Mouse (Mus musculus): ENCODE results near the gene Sult5a1. TPM values are rescaled to one million over a fixed set of nuclear protein-coding genes. Genes with fewer than 3 reads are reported as not detected.

Gene Sult5a1
- total and polyA plus RNA-seq, 2 experiments: 29.8 to 154 TPM

GRCm38 (mm10) chr8:123156070-123156773, 1.9 kb downstream of the Sult5a1 start:
- no peaks in the 10 kb centered on the region for H3K79me2 ChIP-seq (ENCODE audit: control insufficient read depth, insufficient read depth, low read length)
- no peak overlapping the region for H3K27ac ChIP-seq (replicated peaks; ENCODE audit: insufficient read depth, low read depth, low read length)
- TF ChIP-seq POLR2A (IDR thresholded peaks at IDR 0.05; ENCODE audit: extremely low read depth, insufficient read depth, low read length): no peak
- DNase-seq (ENCODE audit: extremely low read depth, low read depth, low spot score): peak; percentile 33
- H3K4me1 ChIP-seq (ENCODE audit: control insufficient read depth, insufficient read depth, low read length): peaks cover 13% of the 10 kb centered on the region
- H3K9ac ChIP-seq (ENCODE audit: low read depth, low read length): no peak overlapping the region
- H3K4me3 ChIP-seq (ENCODE audit: insufficient read depth, low read depth, low read length): no peak overlapping the region
- H3K36me3 ChIP-seq (ENCODE audit: control insufficient read depth, insufficient read depth, low read length): no peaks in the 10 kb centered on the region
- 98% methylated on average over 9 of the region's 9 CpGs for WGBS
- no peaks in the 10 kb centered on the region for H3K27me3 ChIP-seq (ENCODE audit: control insufficient read depth, insufficient read depth, low read length)

- Histone ChIP-seq H3K4me1 (ENCODE audit: control insufficient read depth, insufficient read depth, low read length) (peaks cover 13% of the 10 kb centered on the region), H3K4me3 (ENCODE audit: insufficient read depth, low read depth, low read length) (no peak overlapping the region), H3K36me3 (ENCODE audit: control insufficient read depth, insufficient read depth, low read length) (no peaks in the 10 kb centered on the region), H3K27ac (replicated peaks; ENCODE audit: insufficient read depth, low read depth, low read length) (no peak overlapping the region), H3K79me2 (ENCODE audit: control insufficient read depth, insufficient read depth, low read length) (no peaks in the 10 kb centered on the region), H3K9ac (ENCODE audit: low read depth, low read length) (no peak overlapping the region), H3K27me3 (ENCODE audit: control insufficient read depth, insufficient read depth, low read length) (no peaks in the 10 kb centered on the region)
- 88% methylated on average over 5 of the region's 5 CpGs for WGBS
- TF ChIP-seq CTCF (IDR thresholded peaks at IDR 0.05; ENCODE audit: low read depth, low read length): peak; percentile 42
- TF ChIP-seq POLR2A (IDR thresholded peaks at IDR 0.05; ENCODE audit: extremely low read depth, insufficient read depth, low read length): no peak
- DNase-seq (ENCODE audit: extremely low read depth, low read depth, low spot score): no peak
Measured at GRCm38 (mm10) chr8:123155177-123155576, 2.9 kb downstream of the Sult5a1 start.

GRCm38 (mm10) chr8:123150737-123151171, 7.4 kb downstream of the Sult5a1 start:
- Histone ChIP-seq H3K4me1 (ENCODE audit: control insufficient read depth, insufficient read depth, low read length) (no peaks in the 10 kb centered on the region; the same call in 1 of the 2 replicates), H3K36me3 (ENCODE audit: control insufficient read depth, insufficient read depth, low read length) (no peaks in the 10 kb centered on the region), H3K27ac (replicated peaks; ENCODE audit: insufficient read depth, low read depth, low read length) (no peak overlapping the region), H3K4me3 (ENCODE audit: insufficient read depth, low read depth, low read length) (no peak overlapping the region), H3K27me3 (ENCODE audit: control insufficient read depth, insufficient read depth, low read length) (no peaks in the 10 kb centered on the region), H3K79me2 (ENCODE audit: control insufficient read depth, insufficient read depth, low read length) (no peaks in the 10 kb centered on the region), H3K9ac (ENCODE audit: low read depth, low read length) (no peak overlapping the region)
- TF ChIP-seq CTCF (IDR thresholded peaks at IDR 0.05; ENCODE audit: low read depth, low read length): no peak
- TF ChIP-seq POLR2A (IDR thresholded peaks at IDR 0.05; ENCODE audit: extremely low read depth, insufficient read depth, low read length): no peak
- 66% methylated on average over 9 of the region's 9 CpGs for WGBS
- no peak for DNase-seq (ENCODE audit: extremely low read depth, low read depth, low spot score)

DNA sequence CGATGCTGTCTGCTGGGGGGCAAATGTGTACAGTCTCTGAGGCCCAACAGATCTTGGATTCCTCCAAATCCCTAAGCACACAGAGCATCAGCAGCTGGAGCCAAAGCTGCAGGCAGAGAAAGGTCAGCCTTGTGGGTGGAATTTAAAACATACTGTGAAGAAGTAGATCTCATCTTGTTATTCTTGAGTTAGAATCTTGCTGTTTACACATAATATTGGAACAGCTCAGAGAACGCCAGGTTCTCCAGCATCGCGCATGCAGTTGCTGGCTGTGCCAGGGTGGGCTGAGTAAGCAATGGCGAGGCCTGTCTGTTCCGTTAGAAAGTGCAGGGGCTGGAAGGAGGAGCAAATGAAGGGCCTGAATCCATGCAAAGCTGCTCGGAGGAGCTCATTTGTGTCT, 11.7 kb downstream of the Sult5a1 start:
- Histone ChIP-seq H3K4me3 (ENCODE audit: insufficient read depth, low read depth, low read length) (no peak overlapping the region), H3K27me3 (ENCODE audit: control insufficient read depth, insufficient read depth, low read length) (no peaks in the 10 kb centered on the region), H3K36me3 (ENCODE audit: control insufficient read depth, insufficient read depth, low read length) (no peaks in the 10 kb centered on the region), H3K79me2 (ENCODE audit: control insufficient read depth, insufficient read depth, low read length) (no peaks in the 10 kb centered on the region), H3K4me1 (ENCODE audit: control insufficient read depth, insufficient read depth, low read length) (no peaks in the 10 kb centered on the region; the same call in 1 of the 2 replicates), H3K9ac (ENCODE audit: low read depth, low read length) (no peak overlapping the region), H3K27ac (replicated peaks; ENCODE audit: insufficient read depth, low read depth, low read length) (no peak overlapping the region)
- TF ChIP-seq POLR2A (IDR thresholded peaks at IDR 0.05; ENCODE audit: extremely low read depth, insufficient read depth, low read length) (no peak), CTCF (IDR thresholded peaks at IDR 0.05; ENCODE audit: low read depth, low read length) (no peak)
- DNase-seq (ENCODE audit: extremely low read depth, low read depth, low spot score): no peak
- WGBS: 86% methylated on average over 7 of the region's 7 CpGs

GRCm38 (mm10) chr8:123145279-123145678, 12.8 kb downstream of the Sult5a1 start:
- WGBS: 53% methylated on average over 6 of the region's 6 CpGs
- Histone ChIP-seq H3K4me1 (ENCODE audit: control insufficient read depth, insufficient read depth, low read length) (no peaks in the 10 kb centered on the region), H3K36me3 (ENCODE audit: control insufficient read depth, insufficient read depth, low read length) (no peaks in the 10 kb centered on the region), H3K9ac (ENCODE audit: low read depth, low read length) (no peak overlapping the region), H3K27me3 (ENCODE audit: control insufficient read depth, insufficient read depth, low read length) (no peaks in the 10 kb centered on the region), H3K4me3 (ENCODE audit: insufficient read depth, low read depth, low read length) (no peak overlapping the region), H3K79me2 (ENCODE audit: control insufficient read depth, insufficient read depth, low read length) (no peaks in the 10 kb centered on the region), H3K27ac (replicated peaks; ENCODE audit: insufficient read depth, low read depth, low read length) (no peak overlapping the region)
- TF ChIP-seq CTCF (IDR thresholded peaks at IDR 0.05; ENCODE audit: low read depth, low read length) (peak; percentile 62), POLR2A (IDR thresholded peaks at IDR 0.05; ENCODE audit: extremely low read depth, insufficient read depth, low read length) (no peak)
- DNase-seq (ENCODE audit: extremely low read depth, low read depth, low spot score): peak; percentile 55

DNA sequence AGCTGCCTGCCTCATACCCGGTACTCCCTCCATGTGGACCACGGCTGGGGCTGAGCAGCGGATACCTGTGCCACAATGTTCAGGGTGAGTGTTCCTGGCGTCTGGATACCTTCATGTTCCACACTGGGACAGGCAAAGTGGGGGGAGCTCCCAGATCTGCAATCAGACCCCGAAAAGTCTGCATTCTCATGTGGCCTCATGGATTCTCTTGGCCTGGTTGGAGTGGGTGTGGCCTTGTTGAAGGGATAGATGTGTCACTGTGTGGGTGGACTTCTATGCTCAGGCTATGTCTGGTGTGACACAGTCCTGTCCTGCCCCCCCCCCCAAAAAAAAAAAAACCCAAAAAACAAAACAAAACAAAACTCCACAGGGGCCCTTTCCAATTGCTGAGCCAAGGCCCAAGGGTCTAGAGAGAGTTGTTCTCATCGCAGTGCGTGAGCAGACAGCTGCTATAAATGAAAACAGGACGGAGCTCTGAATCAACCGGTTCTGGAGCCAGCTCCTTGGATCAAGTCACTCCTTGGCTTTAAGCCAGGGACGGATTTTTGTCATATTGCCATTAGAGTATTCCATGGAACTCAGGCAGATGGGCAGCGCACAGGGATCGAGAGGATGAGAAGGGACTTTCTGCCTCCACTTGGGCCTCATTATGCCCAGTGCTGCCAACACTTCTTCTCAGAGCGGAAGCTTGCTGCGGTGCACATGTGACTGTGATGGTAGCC, 16.2 kb downstream of the Sult5a1 start:
- Histone ChIP-seq H3K9ac (ENCODE audit: low read depth, low read length) (no peak overlapping the region), H3K79me2 (ENCODE audit: control insufficient read depth, insufficient read depth, low read length) (no peaks in the 10 kb centered on the region), H3K4me1 (ENCODE audit: control insufficient read depth, insufficient read depth, low read length) (no peaks in the 10 kb centered on the region), H3K27me3 (ENCODE audit: control insufficient read depth, insufficient read depth, low read length) (no peaks in the 10 kb centered on the region), H3K36me3 (ENCODE audit: control insufficient read depth, insufficient read depth, low read length) (no peaks in the 10 kb centered on the region), H3K27ac (replicated peaks; ENCODE audit: insufficient read depth, low read depth, low read length) (no peak overlapping the region), H3K4me3 (ENCODE audit: insufficient read depth, low read depth, low read length) (no peak overlapping the region)
- DNase-seq (ENCODE audit: extremely low read depth, low read depth, low spot score): peak; percentile 62
- no peak for TF ChIP-seq POLR2A (IDR thresholded peaks at IDR 0.05; ENCODE audit: extremely low read depth, insufficient read depth, low read length)
- TF ChIP-seq CTCF (IDR thresholded peaks at IDR 0.05; ENCODE audit: low read depth, low read length): no peak
- WGBS: 57% methylated on average over 14 of the region's 14 CpGs

Measured in liver, adult 2 months (tissue).